Mouse (Mus musculus): ENCODE data around the gene Eif4e2. TPM values are rescaled to one million over a fixed set of nuclear protein-coding genes. Genes with fewer than 3 reads are reported as not detected.

Eif4e2 gene
- polyA plus RNA-seq (2015; fragmentation: Nextera tagmentation; extraction: Ambion mirVana) = 91.4 TPM in 2 replicates

- H3K4me2 ChIP-seq = peak within 1 kb of the TSS; percentile 66
- peak; percentile 97 for ATAC-seq (ENCODE audit: low FRiP score, low read depth)
- H3K36me3 ChIP-seq = no peaks in the 10 kb centered on the region
- no peaks in the 10 kb centered on the region for H3K27me3 ChIP-seq
- H3K9me3 ChIP-seq = no peaks in the 10 kb centered on the region
- H3K4me1 ChIP-seq (replicated peaks) = peaks cover 39% of the 10 kb centered on the region
- WGBS = under 1% methylated on average over 98 of the region's 99 CpGs
- peak within 1 kb of the TSS; percentile 98 for H3K9ac ChIP-seq
- H3K4me3 ChIP-seq = peak within 1 kb of the TSS; percentile 97
- H3K27ac ChIP-seq (replicated peaks) = peak within 1 kb of the TSS; percentile 99
Observed at GRCm38 (mm10) chr1:87213735-87214704, at the start of gene Eif4e2. Gene Eif4e2, plus strand, starts transcription at chr1:87213914.

DNA sequence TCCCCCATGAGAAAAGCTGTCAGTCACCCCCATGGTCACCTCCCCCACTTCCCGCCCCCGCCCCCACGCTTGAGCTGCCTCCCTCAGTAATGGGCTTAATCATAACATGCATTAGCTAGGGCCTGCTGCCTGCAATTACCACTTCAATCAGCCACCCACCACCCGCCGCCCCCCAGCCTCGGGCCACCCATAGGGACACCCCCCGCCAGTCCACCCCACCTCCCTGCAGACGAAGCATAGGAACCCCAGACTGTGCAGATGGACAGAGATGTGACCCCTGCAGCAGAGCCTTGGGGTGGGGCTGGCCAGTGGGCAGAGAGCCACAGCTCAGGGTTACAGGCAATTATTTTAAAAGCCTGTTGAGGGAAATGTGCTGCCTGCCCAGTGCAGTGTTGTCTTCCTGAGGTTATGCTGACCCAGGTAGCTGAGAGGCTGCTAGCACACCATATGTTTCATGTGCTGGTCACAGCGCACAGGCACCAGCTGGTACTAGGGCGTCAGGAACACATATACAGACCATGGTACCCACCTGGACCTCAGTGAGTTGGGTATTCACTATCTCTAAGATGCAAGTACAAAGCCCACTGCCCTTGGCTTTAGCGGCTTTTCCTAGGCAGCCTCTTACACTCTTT lies 49.4 kb upstream of the Eif4e2 start:
- peak; percentile 43; the same call in 1 of the 2 replicates for ATAC-seq (ENCODE audit: low FRiP score, low read depth)
- Histone ChIP-seq H3K4me3 (no peak overlapping the region), H3K27me3 (no peaks in the 10 kb centered on the region), H3K9me3 (no peaks in the 10 kb centered on the region), H3K27ac (replicated peaks) (no peak overlapping the region), H3K9ac (no peak overlapping the region), H3K4me1 (replicated peaks) (peaks cover 18% of the 10 kb centered on the region), H3K4me2 (no peak overlapping the region), H3K36me3 (no peaks in the 10 kb centered on the region)
- 28% methylated on average over 11 of the region's 11 CpGs for WGBS

DNA sequence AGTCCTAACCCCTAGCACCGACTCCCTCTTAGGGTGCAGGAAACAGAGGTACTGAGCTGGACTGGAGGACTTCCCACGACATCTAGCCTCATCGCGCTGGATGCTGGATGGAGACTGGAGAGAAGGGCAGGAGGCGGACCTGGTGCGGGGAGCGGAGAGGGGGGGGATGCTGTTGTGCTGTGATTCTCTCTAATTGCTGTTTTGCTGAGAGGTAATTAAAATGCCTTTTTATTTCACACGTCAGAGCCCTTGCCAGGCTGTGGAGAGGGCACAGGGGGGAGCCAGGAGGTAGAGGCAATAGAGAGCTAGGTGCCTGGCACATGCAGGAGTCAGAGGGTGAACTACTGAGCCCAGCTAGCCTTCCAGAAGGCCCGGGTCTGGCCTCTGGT lies 48.9 kb upstream of the Eif4e2 start:
- peaks cover 23% of the 10 kb centered on the region for H3K4me1 ChIP-seq (replicated peaks)
- ATAC-seq (ENCODE audit: low FRiP score, low read depth) = no peak
- H3K27ac ChIP-seq (replicated peaks) = no peak overlapping the region
- no peaks in the 10 kb centered on the region for H3K36me3 ChIP-seq
- no peaks in the 10 kb centered on the region for H3K9me3 ChIP-seq
- H3K4me3 ChIP-seq = no peak overlapping the region
- no peaks in the 10 kb centered on the region for H3K27me3 ChIP-seq
- WGBS = 52% methylated on average over 9 of the region's 9 CpGs
- no peak overlapping the region for H3K9ac ChIP-seq
- H3K4me2 ChIP-seq = no peak overlapping the region

DNA sequence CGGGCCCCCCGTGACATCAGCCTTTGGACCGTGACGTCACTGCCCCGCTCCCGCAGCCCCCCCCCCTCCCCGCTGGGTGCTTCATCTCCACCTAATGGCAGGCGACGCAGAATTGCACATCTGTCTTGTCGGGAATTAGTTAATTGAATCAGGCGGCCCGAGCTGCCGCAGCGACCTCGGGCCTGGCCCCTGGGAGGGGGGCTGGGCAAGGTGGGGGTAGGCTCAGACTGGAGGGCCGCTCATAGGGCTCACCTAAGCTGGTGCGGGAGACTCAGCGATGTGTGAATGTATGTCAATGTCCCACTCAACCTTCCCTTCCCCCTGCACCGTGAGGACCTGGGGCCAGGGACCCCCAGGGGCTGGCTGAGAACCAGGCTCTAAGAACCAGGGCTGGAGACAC lies 43.3 kb upstream of the Eif4e2 start:
- peak; percentile 57; the same call in 1 of the 2 replicates for ATAC-seq (ENCODE audit: low FRiP score, low read depth)
- peak overlapping the region; percentile 27 for H3K4me2 ChIP-seq
- H3K9me3 ChIP-seq = no peaks in the 10 kb centered on the region
- peaks cover 4% of the 10 kb centered on the region; the same call in 1 of the 2 replicates for H3K27me3 ChIP-seq
- H3K4me3 ChIP-seq = no peak overlapping the region
- peaks cover 41% of the 10 kb centered on the region for H3K4me1 ChIP-seq (replicated peaks)
- 6% methylated on average over 19 of the region's 19 CpGs for WGBS
- no peak overlapping the region for H3K27ac ChIP-seq (replicated peaks)
- H3K36me3 ChIP-seq = no peaks in the 10 kb centered on the region
- H3K9ac ChIP-seq = no peak overlapping the region

GRCm38 (mm10) chr1:87171312-87171711 lies 42.4 kb upstream of the Eif4e2 start:
- no peak overlapping the region for H3K4me2 ChIP-seq
- H3K4me1 ChIP-seq (replicated peaks) = peaks cover 50% of the 10 kb centered on the region
- H3K4me3 ChIP-seq = no peak overlapping the region
- no peak for ATAC-seq (ENCODE audit: low FRiP score, low read depth)
- WGBS = 85% methylated on average over 1 of the region's 1 CpGs
- peaks cover 4% of the 10 kb centered on the region; the same call in 1 of the 2 replicates for H3K27me3 ChIP-seq
- no peak overlapping the region for H3K9ac ChIP-seq
- no peaks in the 10 kb centered on the region for H3K36me3 ChIP-seq
- H3K9me3 ChIP-seq = no peaks in the 10 kb centered on the region
- H3K27ac ChIP-seq (replicated peaks) = no peak overlapping the region

GRCm38 (mm10) chr1:87172316-87172715 lies 41.4 kb upstream of the Eif4e2 start:
- Histone ChIP-seq H3K4me3 (no peak overlapping the region), H3K36me3 (no peaks in the 10 kb centered on the region), H3K4me2 (no peak overlapping the region), H3K27me3 (peaks cover 4% of the 10 kb centered on the region; the same call in 1 of the 2 replicates), H3K9ac (no peak overlapping the region), H3K27ac (replicated peaks) (no peak overlapping the region), H3K4me1 (replicated peaks) (peaks cover 52% of the 10 kb centered on the region), H3K9me3 (no peaks in the 10 kb centered on the region)
- 35% methylated on average over 9 of the region's 9 CpGs for WGBS
- ATAC-seq (ENCODE audit: low FRiP score, low read depth) = no peak

- WGBS = 24% methylated on average over 28 of the region's 28 CpGs
- Histone ChIP-seq H3K4me3 (no peak overlapping the region), H3K9ac (no peak overlapping the region), H3K9me3 (no peaks in the 10 kb centered on the region), H3K4me2 (no peak overlapping the region), H3K4me1 (replicated peaks) (peaks cover 47% of the 10 kb centered on the region), H3K36me3 (no peaks in the 10 kb centered on the region), H3K27me3 (peaks cover 4% of the 10 kb centered on the region; the same call in 1 of the 2 replicates), H3K27ac (replicated peaks) (no peak overlapping the region)
- no peak for ATAC-seq (ENCODE audit: low FRiP score, low read depth)
Observed at GRCm38 (mm10) chr1:87174006-87174955, 39.4 kb upstream of the Eif4e2 start.

- Histone ChIP-seq H3K9ac (no peak overlapping the region), H3K36me3 (no peaks in the 10 kb centered on the region), H3K4me2 (0 out of 2 replicates have a peak overlapping the region, but pooled peaks have one; percentile 17), H3K9me3 (no peaks in the 10 kb centered on the region), H3K27me3 (peaks cover 4% of the 10 kb centered on the region; the same call in 1 of the 2 replicates), H3K4me3 (no peak overlapping the region), H3K27ac (replicated peaks) (peak overlapping the region; percentile 10; the same call in 1 of the 2 replicates), H3K4me1 (replicated peaks) (peaks cover 32% of the 10 kb centered on the region)
- peak; percentile 80 for ATAC-seq (ENCODE audit: low FRiP score, low read depth)
- WGBS = 5% methylated on average over 11 of the region's 11 CpGs
Observed at GRCm38 (mm10) chr1:87175852-87176292, 37.8 kb upstream of the Eif4e2 start.

DNA sequence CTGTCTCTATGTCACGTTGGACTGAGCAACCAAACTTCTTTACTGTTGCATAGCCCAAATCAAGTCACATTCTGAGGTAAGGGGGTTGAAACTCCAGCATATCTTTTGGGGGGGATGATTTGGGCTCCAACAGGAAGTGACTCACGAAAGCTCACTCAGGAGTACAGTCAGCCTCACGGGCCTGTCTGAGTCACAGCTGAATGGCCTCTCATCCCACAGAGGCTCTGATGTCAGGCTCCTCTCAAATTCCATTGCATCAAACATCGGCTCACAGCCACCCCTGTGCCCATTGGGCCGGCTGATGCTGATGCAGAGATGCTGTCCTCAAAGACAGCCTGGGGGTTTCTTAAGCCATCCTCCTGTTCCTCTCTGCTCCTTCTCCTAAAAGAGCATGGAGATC lies 32.8 kb upstream of the Eif4e2 start:
- 66% methylated on average over 5 of the region's 5 CpGs for WGBS
- no peak overlapping the region for H3K27ac ChIP-seq (replicated peaks)
- no peak overlapping the region for H3K4me2 ChIP-seq
- H3K9ac ChIP-seq = no peak overlapping the region
- H3K4me1 ChIP-seq (replicated peaks) = peaks cover 17% of the 10 kb centered on the region
- no peaks in the 10 kb centered on the region for H3K36me3 ChIP-seq
- ATAC-seq (ENCODE audit: low FRiP score, low read depth) = no peak
- H3K27me3 ChIP-seq = peaks cover 27% of the 10 kb centered on the region
- no peak overlapping the region for H3K4me3 ChIP-seq
- H3K9me3 ChIP-seq = no peaks in the 10 kb centered on the region

DNA sequence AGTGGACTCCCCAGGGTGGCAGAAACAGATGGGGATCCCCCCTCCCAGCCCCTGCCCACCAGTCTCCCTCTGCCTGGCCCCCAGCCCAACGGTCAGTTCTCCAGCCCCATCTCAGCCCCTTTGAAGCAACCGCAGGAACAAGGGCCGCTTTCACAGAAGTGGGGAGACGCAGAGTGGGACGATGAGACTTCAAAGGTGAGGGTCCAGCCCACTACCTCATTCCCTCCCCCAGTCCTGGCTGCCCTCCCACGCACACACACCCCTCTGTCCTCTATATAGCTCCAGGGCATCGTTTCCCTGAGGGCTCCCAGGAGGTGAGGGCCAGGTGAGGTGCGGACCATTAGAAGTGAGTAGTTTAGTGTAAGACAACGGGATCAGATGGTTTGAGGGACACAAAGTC lies 30.7 kb upstream of the Eif4e2 start, which contains the start of gene Prss56:
Gene Prss56 (plus strand): TSS at position 301 of the 400 bp plus-strand sequence.
- Histone ChIP-seq H3K4me2 (no peak within 1 kb of the TSS), H3K36me3 (no peaks in the 10 kb centered on the region), H3K4me3 (no peak within 1 kb of the TSS), H3K27me3 (peaks cover 38% of the 10 kb centered on the region), H3K9me3 (no peaks in the 10 kb centered on the region), H3K27ac (replicated peaks) (no peak within 1 kb of the TSS), H3K4me1 (replicated peaks) (peaks cover 22% of the 10 kb centered on the region), H3K9ac (no peak within 1 kb of the TSS)
- 66% methylated on average over 9 of the region's 9 CpGs for WGBS
- ATAC-seq (ENCODE audit: low FRiP score, low read depth) = no peak

Measured in hindbrain, embryonic 15.5 days (tissue).